Mouse (Mus musculus) stomach, embryonic 16.5 days (tissue): ENCODE measurements around the gene Dhx9. TPM values are rescaled to one million over a fixed set of nuclear protein-coding genes. Genes with fewer than 3 reads are reported as not detected.
"Not testable (repeated sequence)": the region's sequence is repeated elsewhere in the genome, so short reads cannot be mapped to it uniquely, and the experiment has no call there.

ENCODE experiments used
- ATAC-seq: fragments of 200-750 bp; cut with Nextera tagmentation; 2 replicates; pipeline ENCODE4 v1.8.0; 2017; ENCODE audit warnings: moderate number of reproducible peaks, moderate TSS enrichment; ENCODE audit not compliant: insufficient read depth, low FRiP score
- H3K27ac ChIP-seq: fragments of 300-500 bp; sonication (generic); 2 replicates; pipeline ENCODE4 v1.5.1; 2014; ENCODE audit warnings: low read length
- H3K27me3 ChIP-seq: fragments of 300-500 bp; sonication (generic); 2 replicates; pipeline ENCODE4 v1.6.1; 2014; ENCODE audit warnings: low read length, control low read depth, mixed read lengths; ENCODE audit not compliant: control insufficient read depth, insufficient read depth
- H3K36me3 ChIP-seq: fragments of 300-500 bp; sonication (generic); 2 replicates; pipeline ENCODE4 v1.6.1; 2014; ENCODE audit warnings: low read length; ENCODE audit not compliant: control insufficient read depth, insufficient read depth
- H3K4me1 ChIP-seq: fragments of 300-500 bp; sonication (generic); 2 replicates; pipeline ENCODE4 v1.6.1; 2014; ENCODE audit warnings: low read length, control low read depth, mixed read lengths; ENCODE audit not compliant: control insufficient read depth, insufficient read depth
- H3K4me2 ChIP-seq: fragments of 300-500 bp; sonication (generic); 2 replicates; pipeline ENCODE4 v1.6.1; 2014; ENCODE audit warnings: low read depth, low read length, mixed read lengths
- H3K4me3 ChIP-seq: fragments of 300-500 bp; sonication (generic); replicated peaks from 2 replicates; pipeline ENCODE4 v1.5.1; 2014; ENCODE audit warnings: mild to moderate bottlenecking, low read length
- H3K9ac ChIP-seq: fragments of 300-500 bp; sonication (generic); 2 replicates; pipeline ENCODE4 v1.6.1; 2014; ENCODE audit warnings: low read length
- H3K9me3 ChIP-seq: fragments of 300-500 bp; sonication (generic); replicated peaks from 2 replicates; pipeline ENCODE4 v1.6.1; 2016; ENCODE audit warnings: low read length, control low read depth; ENCODE audit not compliant: control insufficient read depth
- WGBS: fragments of 180-500 bp; shearing (Covaris S2); extraction: QIAGEN DNeasy Blood & Tissue Kit; methylation state at CpG from one replicate; pipeline ENCODE4 v1.1.7; 2014; 5-methylcytosine and 5-hydroxymethylcytosine counted together
- polyA plus RNA-seq: library from polyadenylated mRNA; unstranded; fragments of >200 nt; fragmentation: Nextera tagmentation; extraction: Ambion mirVana; gene quantifications from 2 replicates; pipeline ENCODE4 v1.2.1, GENCODE M21; 2015

Gene Dhx9
- polyA plus RNA-seq, 1 experiment from 2014 or later: 22.0 TPM

DNA sequence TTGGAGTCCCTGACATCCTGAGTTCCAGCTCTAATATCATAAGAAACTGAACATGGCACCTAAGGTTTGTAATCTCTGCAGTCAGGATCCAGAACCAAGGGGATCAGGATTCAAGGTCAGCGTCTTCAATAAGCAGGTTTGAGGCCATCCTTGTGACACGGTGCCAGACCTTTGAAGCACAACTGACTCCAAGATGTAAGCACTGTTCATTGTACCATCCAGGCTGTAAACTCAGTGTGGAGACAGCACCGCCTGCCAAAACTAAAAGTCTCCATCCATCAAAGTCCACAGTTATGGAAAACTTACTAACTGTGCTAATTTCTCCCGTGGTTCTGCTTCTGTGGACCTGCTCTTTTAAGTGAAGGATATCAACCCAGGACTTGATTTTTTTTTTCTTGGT lies 2.5 kb upstream of the Dhx9 start:
- Histone ChIP-seq H3K9me3 (no peaks in the 10 kb centered on the region), H3K27me3 (no peaks in the 10 kb centered on the region), H3K4me2 (no peak overlapping the region), H3K4me1 (peaks cover 9% of the 10 kb centered on the region), H3K4me3 (no peak overlapping the region), H3K36me3 (no peaks in the 10 kb centered on the region), H3K27ac (no peak overlapping the region), H3K9ac (no peak overlapping the region)
- no peak for ATAC-seq
- WGBS: 75% methylated on average over 4 of the region's 4 CpGs

DNA sequence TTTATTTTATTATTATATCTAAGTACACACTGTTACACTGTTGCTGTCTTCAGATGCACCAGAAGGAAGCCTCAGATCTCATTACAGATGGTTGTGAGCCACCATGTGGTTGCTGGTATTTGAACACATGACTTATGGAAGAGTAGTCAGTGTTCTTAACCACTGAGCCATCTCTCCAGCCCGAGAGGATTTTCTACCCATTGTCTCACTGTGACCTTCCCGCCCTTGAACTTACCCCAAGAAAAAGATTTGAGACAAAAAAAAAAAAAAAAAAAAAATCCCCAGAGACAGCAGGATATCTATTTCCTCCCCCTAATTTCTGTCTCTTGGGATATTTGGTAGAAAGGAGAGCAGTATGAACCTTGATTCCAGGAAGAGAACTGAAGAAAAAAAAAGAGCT lies 2.1 kb upstream of the Dhx9 start:
- WGBS: 31% methylated on average over 2 of the region's 2 CpGs
- Histone ChIP-seq H3K9ac (no peak overlapping the region), H3K4me3 (no peak overlapping the region), H3K4me2 (no peak overlapping the region), H3K27ac (no peak overlapping the region), H3K27me3 (no peaks in the 10 kb centered on the region), H3K4me1 (peaks cover 12% of the 10 kb centered on the region), H3K36me3 (no peaks in the 10 kb centered on the region), H3K9me3 (no peaks in the 10 kb centered on the region)
- no peak for ATAC-seq

DNA sequence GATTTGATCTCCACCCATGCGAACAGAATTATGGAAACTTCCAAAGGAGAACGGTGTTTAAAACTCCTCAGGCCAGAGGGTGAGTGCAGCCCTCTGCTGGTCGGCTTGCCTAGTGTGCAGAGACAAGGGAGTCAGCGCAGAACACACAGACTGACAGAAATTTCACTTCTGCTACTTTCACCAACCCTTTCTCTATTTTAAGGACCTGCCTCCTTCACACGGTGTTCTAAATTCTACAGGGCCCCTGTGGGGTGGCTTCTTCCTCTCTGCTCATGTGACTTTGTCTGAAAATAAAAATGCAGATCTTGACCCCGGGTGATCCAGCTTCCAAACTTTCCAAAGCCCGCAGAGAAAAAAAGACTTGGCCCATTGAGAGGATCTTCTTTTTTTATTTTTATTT lies 1.7 kb upstream of the Dhx9 start:
- H3K4me2 ChIP-seq: no peak overlapping the region
- WGBS: 41% methylated on average over 7 of the region's 7 CpGs
- ATAC-seq: no peak
- no peaks in the 10 kb centered on the region for H3K36me3 ChIP-seq
- no peak overlapping the region for H3K4me3 ChIP-seq
- no peak overlapping the region for H3K27ac ChIP-seq
- no peak overlapping the region for H3K9ac ChIP-seq
- H3K9me3 ChIP-seq: no peaks in the 10 kb centered on the region
- H3K27me3 ChIP-seq: no peaks in the 10 kb centered on the region
- H3K4me1 ChIP-seq: peaks cover 15% of the 10 kb centered on the region

DNA sequence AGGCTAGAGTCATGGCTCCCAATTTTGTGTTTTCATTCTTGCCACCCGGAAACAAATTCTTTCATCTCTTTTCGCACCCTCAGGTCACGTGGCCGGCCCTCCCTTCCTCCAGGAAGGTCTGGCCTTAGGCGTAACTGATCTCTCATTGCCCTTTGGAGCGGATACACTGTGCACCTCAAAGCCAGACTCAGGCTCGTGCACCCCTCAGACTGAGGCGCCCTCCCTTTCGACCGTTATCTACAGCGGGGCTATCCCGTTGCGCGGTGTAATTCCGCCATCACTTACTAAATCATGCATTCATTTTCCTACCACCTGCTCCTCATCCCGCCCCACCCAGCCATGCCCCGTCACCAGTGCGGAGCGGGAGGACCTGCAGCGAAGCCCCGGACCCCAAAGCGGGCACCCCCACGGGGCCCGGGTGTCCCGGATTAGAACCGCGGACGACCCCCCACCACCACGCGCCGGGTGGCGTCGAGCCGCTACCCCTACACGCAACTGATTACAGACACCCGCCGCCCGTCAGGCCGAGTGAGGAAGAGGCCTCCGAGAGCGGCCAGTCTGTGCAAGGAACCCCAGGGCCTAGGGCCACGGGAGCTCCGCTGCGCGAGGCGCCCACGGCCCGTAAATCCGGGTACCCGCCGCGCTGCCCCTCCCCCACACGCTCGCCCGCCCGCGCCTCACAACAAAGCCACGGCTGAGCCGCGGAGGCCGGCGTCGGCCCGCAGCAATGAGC lies 527 bp downstream of the Dhx9 start:
- Histone ChIP-seq H3K9me3 (no peaks in the 10 kb centered on the region), H3K27ac (peak overlapping the region; percentile 88), H3K4me2 (peak overlapping the region; percentile 71), H3K4me1 (peaks cover 19% of the 10 kb centered on the region), H3K27me3 (no peaks in the 10 kb centered on the region), H3K9ac (peak overlapping the region; percentile 95), H3K4me3 (peak overlapping the region; percentile 88), H3K36me3 (0 out of 2 replicates have a peak, but pooled peaks cover 3% of the 10 kb centered on the region)
- peak; percentile 78 for ATAC-seq
- WGBS: under 1% methylated on average over 64 of the region's 64 CpGs

DNA sequence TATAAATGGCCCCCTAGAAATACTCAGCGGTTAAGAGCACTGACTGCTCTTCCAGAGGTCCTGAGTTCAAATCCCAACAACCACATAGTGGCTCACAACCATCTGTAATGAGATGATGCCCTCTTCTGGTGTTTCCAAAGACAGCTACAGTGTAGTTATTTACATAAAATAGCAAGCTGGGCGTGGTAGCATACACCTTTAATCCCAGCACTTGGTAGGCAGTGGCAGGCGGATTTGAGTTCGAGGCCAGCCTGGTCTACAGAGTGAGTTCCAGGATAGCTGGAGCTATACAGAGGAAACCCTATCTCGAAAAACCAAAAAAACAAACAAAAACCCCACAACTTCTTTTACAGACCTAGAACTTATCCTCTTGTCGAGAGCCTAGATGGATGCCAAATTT lies 1.3 kb downstream of the Dhx9 start:
- H3K27me3 ChIP-seq, H3K27ac ChIP-seq, H3K9me3 ChIP-seq, H3K36me3 ChIP-seq, ATAC-seq: not testable (repeated sequence)
- H3K4me2 ChIP-seq: peak overlapping the region; percentile 71
- H3K9ac ChIP-seq: peak overlapping the region; percentile 95
- peak overlapping the region; percentile 88 for H3K4me3 ChIP-seq
- whole genome bisulfite sequencing: 5% methylated on average over 6 of the region's 6 CpGs
- peaks cover 19% of the 10 kb centered on the region for H3K4me1 ChIP-seq

DNA sequence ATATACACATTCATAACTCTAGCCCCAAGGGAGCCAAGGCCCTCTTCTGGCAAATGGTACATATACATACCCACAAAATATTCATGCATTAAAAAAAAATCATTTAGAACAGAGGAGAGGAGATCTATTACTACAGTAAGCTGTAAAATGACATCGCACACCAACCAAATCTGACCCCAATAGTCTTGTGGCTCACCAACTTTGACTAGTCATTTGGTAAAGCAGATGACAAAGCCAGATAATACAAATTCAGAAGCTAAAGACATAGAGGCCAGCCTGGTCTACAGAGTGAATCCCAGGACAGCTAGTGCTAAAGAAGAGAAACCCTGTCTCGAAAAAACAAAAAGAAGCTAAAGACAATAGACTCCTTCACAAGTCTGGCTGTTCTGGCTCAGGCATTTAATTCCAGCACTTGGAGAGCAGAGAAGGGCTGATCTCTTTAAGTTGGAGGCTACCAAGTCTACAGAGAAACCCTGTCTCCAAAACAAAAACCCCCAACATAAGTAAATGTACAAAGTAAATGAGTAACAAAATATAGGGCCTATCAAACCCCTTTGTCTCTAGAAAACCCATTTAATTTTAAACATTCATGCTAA lies 2.2 kb downstream of the Dhx9 start:
- Histone ChIP-seq H3K9me3 (no peaks in the 10 kb centered on the region), H3K36me3 (peaks cover 14% of the 10 kb centered on the region), H3K9ac (peak overlapping the region; percentile 50), H3K4me2 (peak overlapping the region; percentile 71), H3K27me3 (no peaks in the 10 kb centered on the region), H3K4me3 (peak overlapping the region; percentile 38), H3K4me1 (peaks cover 19% of the 10 kb centered on the region), H3K27ac (no peak overlapping the region)
- ATAC-seq: no peak
- WGBS: 42% methylated on average over 2 of the region's 2 CpGs

DNA sequence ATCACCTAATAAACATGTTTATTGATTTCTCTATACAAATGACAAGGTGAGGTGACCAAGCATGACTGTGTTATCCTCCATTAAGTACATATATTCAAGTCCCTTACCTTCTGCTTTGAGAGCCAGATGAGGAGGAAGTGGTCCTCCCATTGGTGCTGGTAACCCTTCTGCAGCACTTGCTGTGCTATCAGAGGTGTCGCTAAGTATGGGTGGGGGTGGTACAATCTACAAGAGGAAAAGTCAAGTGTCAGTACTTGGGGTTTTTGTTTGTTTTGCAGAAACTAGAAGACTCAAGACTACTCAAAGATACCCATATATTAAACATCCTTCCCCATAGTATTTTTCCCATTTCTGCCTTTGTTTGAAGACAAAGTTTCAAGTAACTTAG lies 6.4 kb downstream of the Dhx9 start:
- no peak overlapping the region for H3K4me3 ChIP-seq
- ATAC-seq: no peak
- peaks cover 16% of the 10 kb centered on the region for H3K4me1 ChIP-seq
- no peaks in the 10 kb centered on the region for H3K27me3 ChIP-seq
- 72% methylated on average over 1 of the region's 1 CpGs for WGBS
- H3K9ac ChIP-seq: no peak overlapping the region
- H3K36me3 ChIP-seq: peaks cover 40% of the 10 kb centered on the region
- H3K27ac ChIP-seq: no peak overlapping the region
- no peak overlapping the region for H3K4me2 ChIP-seq
- H3K9me3 ChIP-seq: no peaks in the 10 kb centered on the region

DNA sequence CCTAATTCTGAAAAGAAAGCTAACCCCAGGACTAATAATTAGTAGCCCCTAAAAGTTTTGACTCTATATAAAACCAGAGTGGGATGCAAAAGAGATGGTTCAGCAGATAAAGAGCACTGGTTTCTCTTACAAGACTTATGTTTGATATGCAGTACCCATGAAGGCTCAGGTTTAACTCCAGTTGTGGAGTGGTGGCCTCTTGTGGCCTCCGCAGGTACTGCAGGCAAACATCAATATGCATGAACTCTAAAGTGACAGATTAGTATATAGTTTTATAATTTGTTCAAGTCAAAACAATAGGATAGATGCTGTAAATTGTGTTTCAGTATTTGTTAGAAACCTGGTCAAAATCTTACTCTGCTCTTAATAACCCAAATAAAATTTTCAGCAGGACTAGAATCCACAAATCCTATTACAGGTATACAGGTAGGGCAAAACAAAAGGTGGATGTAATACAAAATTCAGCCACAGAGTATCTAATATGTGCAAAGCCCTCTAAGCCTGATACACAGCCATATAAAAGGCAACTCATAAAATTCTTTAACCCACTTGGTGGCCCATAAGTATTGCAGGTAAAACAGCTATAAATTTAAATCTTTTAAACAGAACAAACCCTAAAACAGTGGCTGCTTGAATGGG lies 7.0 kb downstream of the Dhx9 start:
- Histone ChIP-seq H3K36me3 (peaks cover 41% of the 10 kb centered on the region), H3K27me3 (no peaks in the 10 kb centered on the region), H3K4me2 (no peak overlapping the region), H3K27ac (no peak overlapping the region), H3K4me3 (no peak overlapping the region), H3K9me3 (no peaks in the 10 kb centered on the region), H3K9ac (no peak overlapping the region), H3K4me1 (peaks cover 16% of the 10 kb centered on the region)
- WGBS: 38% methylated on average over 1 of the region's 1 CpGs
- no peak for ATAC-seq

DNA sequence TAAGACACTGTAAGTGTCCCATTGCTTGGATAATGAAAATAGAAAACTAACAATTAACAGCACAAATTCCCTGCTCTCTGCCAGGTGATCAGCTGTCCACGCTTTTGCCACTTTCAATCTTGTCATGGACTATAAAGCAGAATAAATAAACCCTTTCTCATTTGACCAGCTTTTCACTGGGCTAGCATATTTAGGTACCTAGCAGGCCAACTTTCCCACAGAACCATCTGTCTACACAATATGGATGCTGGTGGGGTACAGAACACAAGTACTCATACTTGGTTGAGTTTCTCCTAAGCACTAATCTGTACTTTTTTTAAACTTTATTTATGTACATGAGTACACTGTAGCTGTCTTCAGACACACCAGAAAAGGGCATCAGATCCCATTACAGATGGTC lies 8.2 kb downstream of the Dhx9 start:
- Histone ChIP-seq H3K27me3 (no peaks in the 10 kb centered on the region), H3K4me1 (peaks cover 5% of the 10 kb centered on the region), H3K4me3 (no peak overlapping the region), H3K27ac (no peak overlapping the region), H3K4me2 (no peak overlapping the region), H3K36me3 (peaks cover 44% of the 10 kb centered on the region), H3K9ac (no peak overlapping the region), H3K9me3 (no peaks in the 10 kb centered on the region)
- 83% methylated on average over 1 of the region's 1 CpGs for WGBS
- no peak for ATAC-seq
